Mouse (Mus musculus) heart, adult 2 months (tissue): ENCODE measurements at regions not wholly inside any gene's neighbourhood (a gene's known extent, or its start where the extent isn't known, plus 50 kb on each side); places are given as distances from the start of the nearest gene placed in this dataset.
A peak's percentile ranks its signal among the peaks of the same experiment; 100 is the strongest.

ENCODE experiments used
- CTCF ChIP-seq: fragments of 200-600 bp; IDR thresholded peaks from 2 replicates; pipeline ENCODE4 v1.8.1; 2022; ENCODE audit warnings: antibody characterized with exemption, mild to moderate bottlenecking, moderate library complexity
- EP300 ChIP-seq: fragments of 200-500 bp; IDR thresholded peaks from 2 replicates; pipeline ENCODE4 v1.6.1; 2011; ENCODE audit warnings: low read depth, low read length, control low read depth; ENCODE audit not compliant: insufficient read depth
- POLR2A ChIP-seq: fragments of 200-500 bp; IDR thresholded peaks from 2 replicates; pipeline ENCODE4 v1.6.1; 2011; ENCODE audit warnings: mild to moderate bottlenecking, low read depth, low read length, control low read depth; ENCODE audit not compliant: insufficient read depth

GRCm38 (mm10) chr13:102595602-102596001 lies 97.8 kb upstream of the Cd180 start:
- TF ChIP-seq CTCF (no peak), POLR2A (no peak), EP300 (0 out of 2 replicates have a peak, but pooled peaks have one; percentile 30)
